Mouse (Mus musculus) left cerebral cortex, postnatal 10 days (tissue): ENCODE data around the gene Ces3a. TPM values are rescaled to one million over a fixed set of nuclear protein-coding genes. Genes with fewer than 3 reads are reported as not detected.
"Not testable (repeated sequence)": the region's sequence is repeated elsewhere in the genome, so short reads cannot be mapped to it uniquely, and the experiment has no call there.

Source experiments
- DNase-seq, 2 experiments: peaks; one replicate each; pipeline ENCODE4 v3.0.0; 2021 to 2022; ENCODE audit warnings: low spot score in 2 of 2, mixed read lengths in 1 of 2; ENCODE audit errors: extremely low spot score in 1 of 2
- intact Hi-C: fragments of 180-260 bp; cut with DNase I; formaldehyde crosslinking; loops from one replicate; pipeline ENCODE4 v1.15.1; 2025
- total RNA-seq, 2 experiments: library from RNA; stranded (reverse); gene quantifications; 2 replicates each; pipeline ENCODE4 v1.2.3; 2021

Gene Ces3a
- total RNA-seq, 2 experiments from 2014 or later = not detected

GRCm38 (mm10) chr8:105083449-105084050 lies 35.1 kb downstream of the Ces3a start, which contains the start of gene Ces3b:
Ces3b (plus strand) TSS chr8:105083753.
- intact Hi-C loops = no loop called here
- DNase-seq = no peak

GRCm38 (mm10) chr8:105088166-105088565 lies 39.8 kb downstream of the Ces3a start:
- intact Hi-C loops = not testable (repeated sequence)

GRCm38 (mm10) chr8:105088581-105088980 lies 40.2 kb downstream of the Ces3a start:
- intact Hi-C loops = no loop called here
- DNase-seq = no peak

More at GRCm38 (mm10) chr8:105088166-105088565, 39.8 kb downstream of the Ces3a start:
- DNase-seq = not testable (repeated sequence)

GRCm38 (mm10) chr8:105093992-105094391 lies 45.6 kb downstream of the Ces3a start:
- intact Hi-C loops = no loop called here
- DNase-seq = no peak

GRCm38 (mm10) chr8:105102101-105102785 lies 53.8 kb downstream of the Ces3a start:
- intact Hi-C loops, DNase-seq: not testable (repeated sequence)

GRCm38 (mm10) chr8:105103701-105104100 lies 55.3 kb downstream of the Ces3a start:
- intact Hi-C loops, DNase-seq: not testable (repeated sequence)

GRCm38 (mm10) chr8:105104220-105104619 lies 55.8 kb downstream of the Ces3a start:
- intact Hi-C loops = no loop called here
- no peak for DNase-seq

Other genes starting within 250 kb of the Ces3a start
- gene Ces2b, start 217.0 kb upstream of the Ces3a start, total RNA-seq = under 1 TPM; 0.26 to 0.45 TPM
- gene Ces2c, start 201.5 kb upstream of the Ces3a start, total RNA-seq = not detected
- under 1 TPM in 1 of 2 experiments, not detected in 1; 0.16 TPM for gene Ces2e, start 122.3 kb upstream of the Ces3a start, total RNA-seq
- not detected for gene Ces2f, start 101.2 kb upstream of the Ces3a start, total RNA-seq
- gene Ces2g, start 86.9 kb upstream of the Ces3a start, total RNA-seq = under 1 TPM; 0.20 to 0.39 TPM
- not detected for gene Ces2h, start 47.7 kb upstream of the Ces3a start, total RNA-seq
- not detected for gene Ces3b, start 35.2 kb downstream of the Ces3a start, total RNA-seq
- gene Ces4a, start 83.2 kb downstream of the Ces3a start, total RNA-seq = not detected
- 10 to 100 TPM; 20.9 to 23.0 TPM for gene Cbfb, start 122.1 kb downstream of the Ces3a start, total RNA-seq
- gene D230025D16Rik, start 176.5 kb downstream of the Ces3a start, total RNA-seq = 10 to 100 TPM; 27.5 to 28.0 TPM
- gene B3gnt9, start 206.6 kb downstream of the Ces3a start, total RNA-seq = 1 to 10 TPM; 3.0 to 3.8 TPM
- gene Tradd, start 216.0 kb downstream of the Ces3a start, total RNA-seq = 1 to 10 TPM; 5.5 to 5.8 TPM
- under 1 TPM; 0.58 to 0.61 TPM for gene Fbxl8, start 216.0 kb downstream of the Ces3a start, total RNA-seq
- gene Hsf4, start 221.2 kb downstream of the Ces3a start, total RNA-seq = under 1 TPM; 0.34 to 0.75 TPM
- 1 to 10 TPM; 3.2 to 3.5 TPM for gene Nol3, start 227.5 kb downstream of the Ces3a start, total RNA-seq
- 10 to 100 TPM; 68.2 to 82.2 TPM for gene 4931428F04Rik, start 241.3 kb downstream of the Ces3a start, total RNA-seq
- 1 to 10 TPM; 4.2 to 4.3 TPM for gene Exoc3l, start 247.5 kb downstream of the Ces3a start, total RNA-seq
- 10 to 100 TPM; 29.6 to 30.2 TPM for gene E2f4, start 249.1 kb downstream of the Ces3a start, total RNA-seq